Mouse (Mus musculus): ENCODE data around the gene Eif4a1.
"Not testable (repeated sequence)": the region's sequence is repeated elsewhere in the genome, so short reads cannot be mapped to it uniquely, and the experiment has no call there.

Gene Eif4a1

DNA sequence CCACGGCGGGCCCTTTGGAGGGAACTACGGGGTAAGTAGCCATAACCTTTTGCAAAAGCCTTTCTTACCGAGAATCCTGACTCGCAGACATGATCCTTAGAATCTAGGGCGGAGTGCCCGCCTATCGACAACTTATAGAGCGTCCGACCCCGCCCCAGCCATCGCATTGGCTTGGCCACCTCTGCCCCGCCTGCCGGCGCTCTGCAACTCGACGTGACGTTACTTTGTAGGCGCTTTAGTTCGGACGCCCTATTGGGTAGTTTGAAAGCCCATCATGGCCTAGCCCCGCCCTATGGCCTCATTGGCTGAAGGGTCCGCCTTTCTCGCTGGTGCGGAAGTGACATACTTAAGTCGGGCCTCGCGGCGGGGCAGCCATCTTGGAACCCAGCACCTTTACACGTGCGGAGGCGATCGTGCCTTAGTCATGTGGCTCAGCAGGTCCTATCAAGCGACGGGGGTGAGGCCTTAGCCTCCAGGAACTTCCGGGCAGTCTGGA lies at the start of gene Eif4a1:
Eif4a1 (minus strand) TSS at position 213 of the 496 bp plus-strand sequence.
- DNase-seq (ENCODE audit: low read depth), result peak; percentile 100

GRCm38 (mm10) chr11:69720852-69721251 lies 48.6 kb upstream of the Eif4a1 start:
- no peak for DNase-seq (ENCODE audit: low read depth)

- no peak for DNase-seq (ENCODE audit: low read depth)
These were observed 47.2 kb upstream of the Eif4a1 start for GRCm38 (mm10) chr11:69719423-69719822.

- DNase-seq (ENCODE audit: low read depth), result no peak
These were observed 46.4 kb upstream of the Eif4a1 start for GRCm38 (mm10) chr11:69718661-69719060.

DNA sequence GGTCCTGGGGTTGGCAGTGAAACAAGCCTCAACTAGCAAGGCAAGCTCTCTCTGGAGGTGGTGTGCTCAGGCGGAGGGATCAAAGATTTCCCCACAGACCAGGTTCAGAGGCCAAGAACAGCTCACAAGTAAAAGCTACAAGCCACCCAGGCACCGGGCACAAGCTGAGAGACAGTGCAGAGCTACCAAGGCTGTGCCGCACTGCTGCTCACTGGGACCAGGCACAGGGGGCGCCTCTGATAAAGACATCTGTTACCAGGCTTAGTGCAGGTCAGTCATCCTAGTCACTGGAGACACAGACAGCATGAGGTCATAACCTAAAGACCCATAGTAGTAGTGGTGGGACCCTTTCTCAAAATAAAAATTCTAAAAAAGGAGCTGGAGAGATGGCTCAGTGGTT lies 44.7 kb upstream of the Eif4a1 start:
- no peak for DNase-seq (ENCODE audit: low read depth)

- no peak for DNase-seq (ENCODE audit: low read depth)
These were observed 43.7 kb upstream of the Eif4a1 start for GRCm38 (mm10) chr11:69715929-69716328.

- DNase-seq (ENCODE audit: low read depth), result peak; percentile 39
These were observed 43.3 kb upstream of the Eif4a1 start for GRCm38 (mm10) chr11:69715482-69715881.

DNA sequence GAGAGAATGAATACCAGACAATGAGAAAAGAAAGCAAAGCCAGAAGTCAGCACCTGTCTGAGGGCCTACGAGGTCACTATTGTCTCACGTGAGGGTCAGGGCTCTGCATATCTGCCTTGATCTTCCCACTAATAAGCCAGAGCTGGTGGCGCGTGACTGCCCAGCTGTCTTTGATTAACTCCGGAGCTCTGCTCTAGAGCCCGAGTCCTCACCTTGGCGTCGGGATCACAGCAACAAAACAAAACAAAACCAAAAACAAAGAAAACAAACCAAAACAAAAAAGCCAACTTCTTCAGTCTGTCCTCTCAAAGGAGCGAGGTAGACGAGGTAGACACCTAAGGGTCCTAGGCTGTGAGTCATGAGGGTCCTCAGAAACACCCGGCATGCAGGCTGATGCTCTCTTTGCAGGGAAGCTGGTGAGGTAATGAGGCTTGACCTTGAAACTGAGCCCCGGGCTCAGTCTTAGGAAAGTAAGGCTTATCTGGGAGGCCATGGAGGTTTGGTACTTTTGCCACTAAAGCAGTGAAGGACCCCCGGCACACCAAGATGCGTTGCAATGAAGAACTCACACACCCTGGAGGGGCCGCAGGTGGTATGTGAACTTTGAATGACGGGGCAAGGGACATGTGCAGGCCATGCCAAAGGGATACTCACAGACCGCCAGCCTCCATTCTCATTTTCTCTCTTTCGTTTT lies 42.6 kb upstream of the Eif4a1 start:
- DNase-seq (ENCODE audit: low read depth), result no peak

- DNase-seq (ENCODE audit: low read depth), result no peak
These were observed 40.9 kb upstream of the Eif4a1 start for GRCm38 (mm10) chr11:69712954-69713672.

- no peak for DNase-seq (ENCODE audit: low read depth)
These were observed 38.9 kb upstream of the Eif4a1 start for GRCm38 (mm10) chr11:69711082-69711481.

- no peak for DNase-seq (ENCODE audit: low read depth)
These were observed 38.2 kb upstream of the Eif4a1 start for GRCm38 (mm10) chr11:69710470-69710869.

DNA sequence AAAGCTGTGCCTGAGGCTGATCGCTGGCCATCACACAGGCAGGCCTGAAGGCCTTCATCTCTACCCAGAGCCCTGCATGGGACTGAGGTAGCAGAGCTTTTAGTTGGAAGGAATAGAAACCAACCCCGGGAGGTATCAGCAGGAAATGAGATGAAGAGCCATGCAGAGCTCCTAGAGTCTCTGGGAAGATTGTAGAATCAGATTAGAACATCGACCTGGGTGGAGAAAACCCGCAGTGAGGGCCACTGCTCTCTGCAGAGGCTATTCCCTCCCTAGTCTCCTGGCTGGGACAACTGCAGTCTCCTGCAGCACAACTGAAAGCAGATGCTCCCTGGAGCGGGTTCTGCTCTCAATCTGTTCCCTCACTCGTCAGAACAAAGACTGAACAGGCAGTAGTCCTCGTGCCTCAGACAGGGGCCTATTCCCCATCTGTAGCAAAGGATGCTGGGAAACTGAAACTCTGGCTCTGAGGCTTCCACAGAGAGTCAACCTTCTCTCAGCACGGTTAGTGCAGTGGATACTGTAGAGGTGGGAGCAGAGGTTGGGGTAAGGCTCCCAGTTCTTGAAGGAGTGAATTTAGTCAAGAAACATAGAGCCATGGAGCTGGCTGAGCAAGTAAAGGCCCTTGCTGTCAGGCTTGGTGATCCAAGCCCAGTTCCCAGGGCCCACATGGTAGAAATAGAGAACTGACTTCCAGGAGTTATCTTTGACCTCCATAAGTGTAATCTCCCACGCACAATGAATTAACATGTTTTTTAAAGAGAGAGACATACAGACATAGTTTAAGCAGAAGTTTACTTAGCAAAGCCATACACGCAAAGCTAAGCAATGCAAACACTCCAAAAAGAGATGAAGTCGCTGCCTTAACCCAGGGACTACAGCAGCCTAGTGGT lies 37.6 kb upstream of the Eif4a1 start:
- DNase-seq (ENCODE audit: low read depth), result no peak

DNA sequence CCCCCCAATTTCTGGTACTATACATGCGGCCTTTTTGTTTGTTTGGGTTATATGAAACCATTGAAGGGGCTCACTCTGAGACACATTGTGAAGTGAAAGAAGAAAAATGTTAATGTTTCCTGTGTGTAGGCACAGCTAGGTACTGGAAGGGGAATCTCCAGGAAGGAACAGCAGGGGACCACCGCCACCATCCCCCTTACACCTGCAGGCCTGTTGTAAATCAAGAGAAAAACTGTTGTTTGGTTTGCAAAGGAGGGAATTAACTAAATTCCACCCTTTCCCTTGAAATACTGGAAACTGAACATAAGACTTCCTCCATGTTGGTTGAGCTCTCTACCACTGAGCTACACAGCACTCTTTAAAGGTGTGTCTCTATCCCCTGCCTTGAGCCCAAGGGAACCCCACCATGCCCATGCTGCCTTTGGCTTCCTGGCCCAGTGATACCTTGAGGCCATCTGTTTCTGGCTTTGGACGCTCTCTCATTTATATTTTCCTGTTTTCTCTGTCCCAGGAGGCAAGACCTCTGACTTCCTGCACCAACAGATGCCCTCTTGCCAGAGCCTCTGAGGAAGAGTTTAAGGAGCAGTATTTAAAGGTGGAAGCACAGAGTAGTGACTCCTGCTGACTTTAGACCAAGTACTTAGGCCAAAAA lies 36.5 kb upstream of the Eif4a1 start:
- no peak for DNase-seq (ENCODE audit: low read depth)

- DNase-seq (ENCODE audit: low read depth), result no peak
These were observed 35.7 kb upstream of the Eif4a1 start for GRCm38 (mm10) chr11:69707873-69708381.

DNA sequence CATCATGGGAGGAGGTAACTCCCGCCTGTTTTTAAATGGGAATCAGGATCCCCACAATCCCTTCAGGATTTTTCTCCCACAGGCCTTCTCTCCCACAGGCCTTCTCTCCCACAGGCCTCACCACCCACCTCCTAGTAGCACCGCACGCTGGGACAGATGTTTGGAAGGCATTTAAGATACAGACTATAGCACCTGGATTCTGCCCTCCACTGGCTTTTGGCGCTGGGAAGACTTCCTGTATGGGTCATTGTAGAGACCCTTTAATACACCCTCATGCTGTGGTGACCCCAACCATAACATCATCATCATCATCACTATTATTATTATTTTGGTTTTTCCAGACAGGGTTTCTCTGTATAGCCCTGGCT lies 35.2 kb upstream of the Eif4a1 start:
- DNase-seq (ENCODE audit: low read depth), result no peak

- DNase-seq (ENCODE audit: low read depth), result no peak
These were observed 34.7 kb upstream of the Eif4a1 start for GRCm38 (mm10) chr11:69706775-69707479.

- no peak for DNase-seq (ENCODE audit: low read depth)
These were observed 32.4 kb upstream of the Eif4a1 start for GRCm38 (mm10) chr11:69704613-69705010.

DNA sequence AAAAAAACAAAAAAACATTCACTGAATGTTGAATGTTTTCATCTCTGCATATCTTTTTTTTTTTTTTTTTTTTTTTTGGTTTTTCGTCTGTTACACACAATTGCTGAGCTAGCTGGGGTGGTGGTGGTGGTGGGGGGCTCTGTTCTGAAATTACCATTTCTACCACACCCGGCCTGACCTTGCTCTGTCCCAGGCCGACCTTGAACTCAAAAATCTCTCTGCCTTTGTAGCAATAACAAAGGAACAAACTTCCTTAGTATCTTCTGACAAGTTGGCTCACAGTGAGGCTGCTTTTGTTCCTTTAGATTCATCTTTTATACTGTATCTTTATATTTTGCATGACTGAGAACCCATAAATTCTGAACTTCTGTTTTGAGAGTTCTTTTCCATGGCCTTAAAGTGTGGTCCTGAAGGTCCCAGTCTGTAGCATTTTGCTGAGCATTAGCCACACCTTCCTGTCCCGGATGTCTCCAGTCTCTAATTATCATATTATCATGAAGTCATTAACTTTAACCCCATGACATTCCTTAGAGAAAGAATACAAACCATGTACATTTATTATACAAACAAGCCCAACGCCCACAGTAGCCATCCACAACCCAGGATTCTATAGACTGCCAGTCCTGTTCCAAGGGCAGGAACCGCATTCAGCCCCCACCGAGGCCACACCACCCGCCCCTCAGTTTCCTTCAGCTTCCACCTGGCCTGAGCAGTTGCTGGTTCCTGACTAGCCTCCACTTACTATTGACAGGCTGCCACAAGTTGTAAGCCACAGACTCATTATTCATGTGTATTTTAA lies 31.8 kb upstream of the Eif4a1 start:
- no peak for DNase-seq (ENCODE audit: low read depth)

GRCm38 (mm10) chr11:69703381-69703780 lies 31.2 kb upstream of the Eif4a1 start:
- DNase-seq (ENCODE audit: low read depth), result not testable (repeated sequence)

DNA sequence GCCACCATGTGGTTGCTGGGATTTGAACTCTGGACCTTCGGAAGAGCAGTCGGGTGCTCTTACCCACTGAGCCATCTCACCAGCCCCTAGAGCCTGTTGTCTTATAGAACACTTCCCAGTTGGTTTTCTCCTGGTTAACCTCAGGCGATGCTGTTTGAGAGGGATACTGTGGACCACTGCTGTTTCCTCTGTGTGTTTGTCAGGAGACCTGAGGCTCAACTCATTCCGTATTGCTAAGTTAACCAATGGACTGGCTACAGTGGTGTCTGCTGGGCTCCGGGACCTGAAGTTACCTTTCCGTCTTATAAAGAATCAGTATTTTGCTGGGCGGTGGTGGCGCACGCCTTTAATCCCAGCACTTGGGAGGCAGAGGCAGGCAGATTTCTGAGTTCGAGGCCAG lies 30.7 kb upstream of the Eif4a1 start:
- DNase-seq (ENCODE audit: low read depth), result not testable (repeated sequence)
